Mouse (Mus musculus) left cerebral cortex, adult 2 months (tissue): ENCODE measurements around the gene Gapt. TPM values are rescaled to one million over a fixed set of nuclear protein-coding genes. Genes with fewer than 3 reads are reported as not detected.
A peak's percentile ranks its signal among the peaks of the same experiment; 100 is the strongest.

Source experiments
- DNase-seq, 2 experiments: peaks; one replicate each; pipeline ENCODE4 v3.0.0; 2021 to 2022; ENCODE audit warnings: low spot score in 2 of 2, mixed read lengths in 1 of 2; ENCODE audit errors: extremely low spot score in 1 of 2
- H3K27ac ChIP-seq: fragments of 200-600 bp; 2 replicates; pipeline ENCODE4 v1.8.1; 2022
- H3K4me3 ChIP-seq: fragments of 200-600 bp; 2 replicates; pipeline ENCODE4 v1.8.1; 2022
- CTCF ChIP-seq: fragments of 200-600 bp; IDR thresholded peaks from 2 replicates; pipeline ENCODE4 v1.8.1; 2022; ENCODE audit warnings: antibody characterized with exemption, mild to moderate bottlenecking, moderate library complexity
- intact Hi-C: fragments of 180-260 bp; cut with DNase I; formaldehyde crosslinking; loops from one replicate; pipeline ENCODE4 v1.15.1; 2025
- total RNA-seq, 2 experiments: library from RNA; stranded (reverse); gene quantifications; 2 replicates each; pipeline ENCODE4 v1.2.3; 2021

Gene Gapt
- total RNA-seq, 2 experiments from 2014 or later = not detected

GRCm38 (mm10) chr13:110346707-110347106 is 10.3 kb downstream of the Gapt start:
- intact Hi-C loops = no loop called here
- Histone ChIP-seq H3K27ac (no peak overlapping the region), H3K4me3 (no peak overlapping the region)
- TF ChIP-seq CTCF = no peak
- DNase-seq = no peak

- Histone ChIP-seq H3K27ac (no peak overlapping the region), H3K4me3 (no peak overlapping the region)
- no peak for TF ChIP-seq CTCF
- intact Hi-C loops = no loop called here
- no peak for DNase-seq
Observed at GRCm38 (mm10) chr13:110342602-110343001, 14.4 kb downstream of the Gapt start.

- no peak for DNase-seq
- no peak overlapping the region for H3K4me3 ChIP-seq
- no peak for TF ChIP-seq CTCF
- H3K27ac ChIP-seq = no peak overlapping the region
- intact Hi-C loops = no loop called here
Observed at GRCm38 (mm10) chr13:110332958-110333597, 23.9 kb downstream of the Gapt start.

- Histone ChIP-seq H3K27ac (no peak overlapping the region), H3K4me3 (no peak overlapping the region)
- intact Hi-C loops = loop anchor here (2.0 kb wide), 1 partner anchor 256 kb away; no protein-coding TSS in a partner anchor
- peak; percentile 12 to 18 for DNase-seq
- peak; percentile 51 for TF ChIP-seq CTCF
Observed at GRCm38 (mm10) chr13:110318746-110319145, 38.3 kb downstream of the Gapt start.

GRCm38 (mm10) chr13:110307188-110307587 is 49.8 kb downstream of the Gapt start:
- DNase-seq = no peak
- TF ChIP-seq CTCF = no peak
- Histone ChIP-seq H3K4me3 (no peak overlapping the region), H3K27ac (no peak overlapping the region)
- intact Hi-C loops = no loop called here

Other genes starting within 250 kb of the Gapt start
- 100 to 1,000 TPM; 179 to 180 TPM for gene Rab3c, start 76.2 kb downstream of the Gapt start, total RNA-seq
- gene Plk2, start 37.8 kb upstream of the Gapt start, total RNA-seq = 100 to 1,000 TPM; 279 TPM